Mouse (Mus musculus): ENCODE measurements around the gene Smim1. TPM values are rescaled to one million over a fixed set of nuclear protein-coding genes. Genes with fewer than 3 reads are reported as not detected.

Gene Smim1
- 98.9 and 100.0 TPM in 2 replicates for polyA plus RNA-seq (2015; fragmentation: Nextera tagmentation; extraction: Ambion mirVana)

- peaks cover 35% of the 10 kb centered on the region for H3K4me1 ChIP-seq (replicated peaks; ENCODE audit: insufficient read depth, low read length)
Measured at GRCm38 (mm10) chr4:154025641-154026440, at the start of gene Smim1. TSS of gene Smim1 (minus strand) at chr4:154026230.

GRCm38 (mm10) chr4:154071941-154072340, 45.9 kb upstream of the Smim1 start:
- no peaks in the 10 kb centered on the region for H3K4me1 ChIP-seq (replicated peaks; ENCODE audit: insufficient read depth, low read length)
- no peaks in the 10 kb centered on the region for H3K9me3 ChIP-seq (replicated peaks; ENCODE audit: low read length)
- 17% methylated on average over 12 of the region's 16 CpGs for WGBS
- H3K4me3 ChIP-seq (replicated peaks; ENCODE audit: low read depth, low read length): no peak overlapping the region
- TF ChIP-seq CTCF (IDR thresholded peaks at IDR 0.05; ENCODE audit: low read depth): no peak
- no peaks in the 10 kb centered on the region for H3K36me3 ChIP-seq (ENCODE audit: insufficient read depth, low read length)
- DNase-seq (ENCODE audit: low spot score) (no peak), ATAC-seq (replicated peaks; ENCODE audit: low FRiP score, low read depth) (no peak)
- peaks cover 8% of the 10 kb centered on the region; the same call in 1 of the 2 replicates for H3K27me3 ChIP-seq (ENCODE audit: insufficient read depth, low read length)
- H3K4me2 ChIP-seq (ENCODE audit: low read length): no peak overlapping the region
- H3K27ac ChIP-seq: no peak overlapping the region
- no peak overlapping the region for H3K9ac ChIP-seq (ENCODE audit: low read depth, low read length)

More at GRCm38 (mm10) chr4:154025641-154026440, at the start of gene Smim1:
- Histone ChIP-seq H3K36me3 (ENCODE audit: insufficient read depth, low read length) (peaks cover 10% of the 10 kb centered on the region; the same call in 1 of the 2 replicates), H3K27ac (peak within 1 kb of the TSS; percentile 88), H3K9me3 (replicated peaks; ENCODE audit: low read length) (no peaks in the 10 kb centered on the region), H3K27me3 (ENCODE audit: insufficient read depth, low read length) (no peaks in the 10 kb centered on the region), H3K4me2 (ENCODE audit: low read length) (peak within 1 kb of the TSS; percentile 59), H3K9ac (ENCODE audit: low read depth, low read length) (peak within 1 kb of the TSS; percentile 51), H3K4me3 (replicated peaks; ENCODE audit: low read depth, low read length) (peak within 1 kb of the TSS; percentile 41)
- DNase-seq (ENCODE audit: low spot score): peak; percentile 88
- TF ChIP-seq CTCF (IDR thresholded peaks at IDR 0.05; ENCODE audit: low read depth): peak; percentile 77
- 2% methylated on average over 33 of the region's 33 CpGs for WGBS
- peak; percentile 73 for ATAC-seq (replicated peaks; ENCODE audit: low FRiP score, low read depth)

DNA sequence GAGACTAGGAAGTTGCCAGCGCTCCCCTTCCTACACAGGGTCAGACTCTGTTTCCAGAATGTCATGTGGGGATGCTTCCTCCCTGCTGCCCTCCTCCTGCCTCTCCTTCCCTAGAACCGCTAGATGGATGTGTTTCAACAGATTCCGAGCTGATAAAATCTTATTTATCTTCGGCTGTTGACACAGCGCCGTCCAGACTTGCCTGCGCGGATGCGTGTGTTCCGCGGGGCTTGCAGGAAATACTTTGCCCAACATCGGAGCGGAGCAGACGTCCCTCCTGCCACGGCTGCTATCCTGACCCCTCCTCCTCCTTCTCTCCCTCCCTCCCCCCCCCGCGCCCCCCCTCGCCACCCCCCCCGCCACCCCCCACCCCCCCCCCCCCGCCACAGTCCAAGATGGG, 45.5 kb upstream of the Smim1 start:
- Histone ChIP-seq H3K4me2 (ENCODE audit: low read length) (no peak overlapping the region), H3K9ac (ENCODE audit: low read depth, low read length) (no peak overlapping the region), H3K36me3 (ENCODE audit: insufficient read depth, low read length) (no peaks in the 10 kb centered on the region), H3K9me3 (replicated peaks; ENCODE audit: low read length) (no peaks in the 10 kb centered on the region), H3K27me3 (ENCODE audit: insufficient read depth, low read length) (peaks cover 8% of the 10 kb centered on the region; the same call in 1 of the 2 replicates), H3K27ac (no peak overlapping the region), H3K4me1 (replicated peaks; ENCODE audit: insufficient read depth, low read length) (no peaks in the 10 kb centered on the region), H3K4me3 (replicated peaks; ENCODE audit: low read depth, low read length) (no peak overlapping the region)
- WGBS: 2% methylated on average over 15 of the region's 20 CpGs
- DNase-seq (ENCODE audit: low spot score) (no peak), ATAC-seq (replicated peaks; ENCODE audit: low FRiP score, low read depth) (no peak)
- TF ChIP-seq CTCF (IDR thresholded peaks at IDR 0.05; ENCODE audit: low read depth): no peak

GRCm38 (mm10) chr4:154070896-154071295, 44.9 kb upstream of the Smim1 start:
- Histone ChIP-seq H3K4me2 (ENCODE audit: low read length) (no peak overlapping the region), H3K9ac (ENCODE audit: low read depth, low read length) (no peak overlapping the region), H3K27me3 (ENCODE audit: insufficient read depth, low read length) (peaks cover 8% of the 10 kb centered on the region; the same call in 1 of the 2 replicates), H3K36me3 (ENCODE audit: insufficient read depth, low read length) (no peaks in the 10 kb centered on the region), H3K27ac (no peak overlapping the region), H3K4me3 (replicated peaks; ENCODE audit: low read depth, low read length) (no peak overlapping the region), H3K9me3 (replicated peaks; ENCODE audit: low read length) (no peaks in the 10 kb centered on the region), H3K4me1 (replicated peaks; ENCODE audit: insufficient read depth, low read length) (no peaks in the 10 kb centered on the region)
- TF ChIP-seq CTCF (IDR thresholded peaks at IDR 0.05; ENCODE audit: low read depth): peak; percentile 73
- 1% methylated on average over 5 of the region's 5 CpGs for WGBS
- peak; percentile 83 for DNase-seq (ENCODE audit: low spot score)
- no peak; the same call in 1 of the 2 replicates for ATAC-seq (replicated peaks; ENCODE audit: low FRiP score, low read depth)

DNA sequence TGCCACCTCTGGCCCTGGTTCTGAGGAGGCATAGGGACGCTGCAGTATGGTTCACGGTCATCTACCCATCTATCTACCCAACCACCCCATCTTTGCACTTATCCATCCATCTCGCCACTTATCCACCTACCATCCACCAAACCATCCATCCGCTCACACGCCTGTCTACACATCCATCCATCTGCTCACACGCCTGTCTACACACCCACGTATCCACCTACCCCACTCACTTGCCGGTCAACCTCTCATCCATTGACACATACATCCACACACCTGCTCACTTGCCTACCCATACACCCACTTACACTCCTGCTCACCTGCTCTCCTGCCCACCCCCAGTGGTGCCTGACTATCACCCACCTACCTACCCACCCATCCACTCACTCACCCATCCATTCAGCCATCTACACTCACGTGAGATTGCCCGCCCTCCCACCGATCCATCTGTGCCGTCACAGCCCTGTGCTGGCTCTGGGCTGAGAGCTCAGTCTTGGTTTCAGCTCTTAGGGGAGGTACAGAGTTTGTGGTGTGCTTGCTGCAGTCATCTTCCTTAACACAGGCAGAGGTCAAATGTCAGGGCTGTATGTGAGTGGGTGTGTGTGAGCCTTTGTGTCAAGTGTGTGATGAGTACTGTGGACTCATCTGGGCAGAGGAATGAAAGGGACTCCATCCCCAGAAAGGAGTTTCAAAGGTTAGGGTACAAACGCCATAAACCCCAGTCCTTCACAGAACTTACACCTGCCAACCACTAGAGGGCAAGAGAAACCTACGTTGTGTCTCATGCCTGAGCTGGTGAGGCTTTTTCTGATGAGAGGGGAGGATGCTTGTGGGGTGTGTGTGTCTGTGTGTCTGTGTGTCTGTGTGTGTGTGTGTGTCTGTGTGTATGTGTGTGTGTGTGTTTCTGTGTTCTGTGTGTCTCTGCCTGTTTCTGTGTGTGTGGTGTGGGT, 39.1 kb upstream of the Smim1 start:
- ATAC-seq (replicated peaks; ENCODE audit: low FRiP score, low read depth): no peak
- 59% methylated on average over 14 of the region's 14 CpGs for WGBS
- Histone ChIP-seq H3K4me1 (replicated peaks; ENCODE audit: insufficient read depth, low read length) (no peaks in the 10 kb centered on the region), H3K4me2 (ENCODE audit: low read length) (no peak overlapping the region), H3K36me3 (ENCODE audit: insufficient read depth, low read length) (no peaks in the 10 kb centered on the region), H3K27ac (no peak overlapping the region), H3K4me3 (replicated peaks; ENCODE audit: low read depth, low read length) (no peak overlapping the region), H3K27me3 (ENCODE audit: insufficient read depth, low read length) (0 out of 2 replicates have a peak, but pooled peaks cover under 1% of the 10 kb centered on the region), H3K9me3 (replicated peaks; ENCODE audit: low read length) (no peaks in the 10 kb centered on the region), H3K9ac (ENCODE audit: low read depth, low read length) (no peak overlapping the region)
- DNase-seq (ENCODE audit: low spot score): peak; percentile 78
- peak; percentile 95 for TF ChIP-seq CTCF (IDR thresholded peaks at IDR 0.05; ENCODE audit: low read depth)

DNA sequence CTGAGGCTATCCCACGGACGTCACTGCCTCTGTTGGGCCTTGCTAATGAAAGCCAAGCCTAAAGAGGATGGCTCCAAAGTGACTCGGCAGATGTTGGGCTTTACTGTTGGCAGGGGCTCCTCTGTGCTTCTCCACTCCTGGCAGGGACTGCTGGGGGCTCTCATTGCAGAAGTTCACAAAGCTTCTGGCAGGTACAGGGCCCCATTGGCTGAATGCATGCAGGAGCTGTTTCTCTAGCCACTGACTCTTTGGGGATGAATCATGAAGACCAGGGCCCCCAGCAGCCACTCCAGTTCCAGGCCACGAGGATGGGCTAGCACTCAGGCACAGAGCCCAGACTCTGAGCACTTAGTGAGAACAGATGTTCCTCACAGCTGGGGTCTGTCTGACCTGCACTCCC, 31.7 kb upstream of the Smim1 start:
- no peaks in the 10 kb centered on the region for H3K9me3 ChIP-seq (replicated peaks; ENCODE audit: low read length)
- H3K27me3 ChIP-seq (ENCODE audit: insufficient read depth, low read length): no peaks in the 10 kb centered on the region
- no peak for TF ChIP-seq CTCF (IDR thresholded peaks at IDR 0.05; ENCODE audit: low read depth)
- DNase-seq (ENCODE audit: low spot score) (no peak), ATAC-seq (replicated peaks; ENCODE audit: low FRiP score, low read depth) (no peak)
- H3K4me3 ChIP-seq (replicated peaks; ENCODE audit: low read depth, low read length): no peak overlapping the region
- 65% methylated on average over 4 of the region's 4 CpGs for WGBS
- H3K4me2 ChIP-seq (ENCODE audit: low read length): no peak overlapping the region
- H3K9ac ChIP-seq (ENCODE audit: low read depth, low read length): no peak overlapping the region
- no peaks in the 10 kb centered on the region for H3K36me3 ChIP-seq (ENCODE audit: insufficient read depth, low read length)
- no peaks in the 10 kb centered on the region for H3K4me1 ChIP-seq (replicated peaks; ENCODE audit: insufficient read depth, low read length)
- no peak overlapping the region for H3K27ac ChIP-seq

Measured in kidney, postnatal 0 days (tissue).